Mouse (Mus musculus) MEL (cell line): Measurements from ENCODE around the gene Sntg2.

Experiments used
- CHD1 ChIP-seq: IDR thresholded peaks from 2 replicates; pipeline ENCODE4 v1.6.1; 2012; ENCODE audit warnings: low read depth, mild to moderate bottlenecking, inconsistent platforms, low read length, improper control_type of control experiment
- CTCF ChIP-seq, 3 experiments: IDR thresholded peaks in 2 of 3; conservative IDR thresholded peaks in 1 of 3; 2 replicates each; pipeline ENCODE4 v1.5.1; 2011 to 2012; ENCODE audit warnings: low read length in 3 of 3, low read depth in 2 of 3, mild to moderate bottlenecking in 2 of 3, improper control_type of control experiment in 1 of 3, inconsistent platforms in 1 of 3, mixed read lengths in 1 of 3, moderate library complexity in 1 of 3; ENCODE audit not compliant: control insufficient read depth in 1 of 3, insufficient read depth in 1 of 3, poor library complexity in 1 of 3, severe bottlenecking in 1 of 3
- EP300 ChIP-seq, 2 experiments: IDR thresholded peaks; 2 replicates each; pipeline ENCODE4 v1.6.1; 2011; ENCODE audit warnings: improper control_type of control experiment in 2 of 2, low read length in 2 of 2, low read depth in 1 of 2, mild to moderate bottlenecking in 1 of 2
- GABPA ChIP-seq: IDR thresholded peaks from 2 replicates; pipeline ENCODE4 v1.6.1; 2012; ENCODE audit warnings: low read depth, mild to moderate bottlenecking, inconsistent platforms, low read length, improper control_type of control experiment, moderate library complexity
- MAX ChIP-seq: IDR thresholded peaks from 2 replicates; pipeline ENCODE4 v1.6.1; 2011; ENCODE audit warnings: low read length, improper control_type of control experiment
- MEF2A ChIP-seq: IDR thresholded peaks from 2 replicates; pipeline ENCODE4 v1.6.1; 2014; ENCODE audit warnings: low read depth, mild to moderate bottlenecking, inconsistent platforms, low read length, improper control_type of control experiment; ENCODE audit not compliant: poor library complexity, insufficient replicate concordance, severe bottlenecking; ENCODE audit errors: extremely low read depth
- MYC ChIP-seq: IDR thresholded peaks from 2 replicates; pipeline ENCODE4 v1.6.1; 2011; ENCODE audit warnings: low read depth, mild to moderate bottlenecking, low read length, improper control_type of control experiment, moderate library complexity
- POLR2A ChIP-seq, 2 experiments: IDR thresholded peaks; 2 replicates each; pipeline ENCODE4 v1.6.1; 2011 to 2012; ENCODE audit warnings: low read length in 2 of 2, mild to moderate bottlenecking in 2 of 2, control low read depth in 1 of 2, improper control_type of control experiment in 1 of 2, low read depth in 1 of 2, moderate library complexity in 1 of 2; ENCODE audit not compliant: control insufficient read depth in 1 of 2, insufficient read depth in 1 of 2, poor library complexity in 1 of 2
- SMC3 ChIP-seq: IDR thresholded peaks from 2 replicates; pipeline ENCODE4 v1.6.1; 2011; ENCODE audit warnings: low read depth, low read length, improper control_type of control experiment
- TAL1 ChIP-seq: IDR thresholded peaks from 2 replicates; pipeline ENCODE4 v1.6.1; 2012; ENCODE audit warnings: mild to moderate bottlenecking, inconsistent platforms, low read length, moderate library complexity, mixed read lengths
- TBP ChIP-seq: IDR thresholded peaks from 2 replicates; pipeline ENCODE4 v1.8.0; 2011; ENCODE audit warnings: low read depth, low read length, improper control_type of control experiment
- ZC3H11A ChIP-seq: IDR thresholded peaks from 2 replicates; pipeline ENCODE4 v1.6.1; 2012; ENCODE audit warnings: low read depth, mild to moderate bottlenecking, inconsistent platforms, low read length, improper control_type of control experiment
- ZKSCAN1 ChIP-seq: IDR thresholded peaks from 2 replicates; pipeline ENCODE4 v1.6.1; 2012; ENCODE audit warnings: low read depth, mild to moderate bottlenecking, inconsistent platforms, low read length, improper control_type of control experiment, moderate library complexity
- ZNF384 ChIP-seq: IDR thresholded peaks from 2 replicates; pipeline ENCODE4 v1.6.1; 2012; ENCODE audit warnings: low read depth, mild to moderate bottlenecking, inconsistent platforms, low read length, improper control_type of control experiment

- TF ChIP-seq CTCF (IDR thresholded peaks at IDR 0.05 in 2 of 3, conservative IDR thresholded peaks at IDR 0.05 in 1 of 3; ENCODE audit: control insufficient read depth in 1 of 3, insufficient read depth in 1 of 3, low read depth in 2 of 3, low read length in 3 of 3, poor library complexity in 1 of 3, severe bottlenecking in 1 of 3) (no peak), SMC3 (no peak), CHD1 (no peak), ZNF384 (no peak), EP300 (IDR thresholded peaks at IDR 0.05; ENCODE audit: low read depth in 1 of 2, low read length in 2 of 2) (no peak), TBP (no peak), POLR2A (IDR thresholded peaks at IDR 0.05; ENCODE audit: control insufficient read depth in 1 of 2, insufficient read depth in 1 of 2, low read depth in 1 of 2, low read length in 2 of 2, poor library complexity in 1 of 2) (no peak), ZC3H11A (no peak), TAL1 (no peak), GABPA (no peak), MYC (no peak), MEF2A (no peak), ZKSCAN1 (no peak), MAX (no peak)
These were observed 27.4 kb upstream of the Sntg2 start for GRCm38 (mm10) chr12:30400531-30400930.
